Mouse (Mus musculus): Measurements from ENCODE around the gene Ms4a6b.
"Not testable (repeated sequence)": the region's sequence is repeated elsewhere in the genome, so short reads cannot be mapped to it uniquely, and the experiment has no call there.

The Ms4a6b gene

GRCm38 (mm10) chr19:11533421-11533820 lies 17.1 kb downstream of the Ms4a6b start:
- in situ Hi-C loops (cut with MboI): no loop called here

- in situ Hi-C loops (cut with MboI): no loop called here
Observed at GRCm38 (mm10) chr19:11533888-11534445, 17.7 kb downstream of the Ms4a6b start.

GRCm38 (mm10) chr19:11536593-11536992 lies 20.3 kb downstream of the Ms4a6b start, which contains the start of gene Ms4a4d:
TSS of gene Ms4a4d (plus strand) at chr19:11536801.
- in situ Hi-C loops (cut with MboI): no loop called here

- in situ Hi-C loops (cut with MboI): no loop called here
Observed at GRCm38 (mm10) chr19:11537336-11537735, 21.0 kb downstream of the Ms4a6b start.

- in situ Hi-C loops (cut with MboI): not testable (repeated sequence)
Observed at GRCm38 (mm10) chr19:11540166-11540821, 24.0 kb downstream of the Ms4a6b start.

- in situ Hi-C loops (cut with MboI): not testable (repeated sequence)
Observed at GRCm38 (mm10) chr19:11544383-11544782, 28.1 kb downstream of the Ms4a6b start.

- in situ Hi-C loops (cut with MboI): no loop called here
Observed at GRCm38 (mm10) chr19:11547911-11548310, 31.6 kb downstream of the Ms4a6b start.

- in situ Hi-C loops (cut with MboI): no loop called here
Observed at GRCm38 (mm10) chr19:11554726-11555125, 38.4 kb downstream of the Ms4a6b start.

GRCm38 (mm10) chr19:11559560-11559959 lies 43.2 kb downstream of the Ms4a6b start:
- in situ Hi-C loops (cut with MboI): not testable (repeated sequence)

GRCm38 (mm10) chr19:11574965-11575364 lies 58.7 kb downstream of the Ms4a6b start:
- in situ Hi-C loops (cut with MboI): no loop called here

All from mature B cell (primary cell).